ENCODE assay signal across 10 mouse cellular contexts in the genomic region with DNA sequence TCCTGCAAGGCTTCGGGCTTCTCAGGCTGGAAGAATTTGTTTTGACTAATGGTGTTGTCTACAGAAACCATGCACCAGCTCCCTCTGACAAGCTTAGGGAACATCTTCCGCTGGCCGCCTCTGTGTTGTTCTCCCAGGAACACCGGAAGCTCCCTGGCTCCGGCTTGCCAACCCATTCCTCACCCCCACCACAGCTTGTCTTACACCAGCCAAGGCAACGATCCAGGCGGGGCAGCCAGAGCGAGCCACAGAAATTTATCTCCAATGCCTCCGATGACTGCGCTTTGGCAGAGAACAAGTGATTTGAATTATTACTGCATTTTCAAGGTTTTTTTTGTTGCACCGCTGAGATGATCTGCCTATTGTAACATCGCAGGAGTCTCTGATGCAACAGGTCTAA.
DNase-seq lines count a peak whose midpoint lies in the region; ATAC-seq lines count a peak whose summit lies in the region.
"Had no signal": no experiment of that assay in that cellular context is flagged by ENCODE, and none has a peak within 500 bp of the region (broad histone marks: within the 10 kb centered on the region; RNA-seq: fewer than 3 reads in every experiment).

No protein-coding gene starts in this region.

- H3K9ac ChIP-seq in kidney, embryonic 15.5 days, result no peak overlapping the region

- H3K27ac ChIP-seq in kidney, embryonic 15.5 days, result no peak overlapping the region
- H3K27ac ChIP-seq: macrophage; stomach, postnatal 0 days had no signal

- H3K4me2 ChIP-seq in kidney, embryonic 15.5 days, result no peak overlapping the region

- 69% methylated on average over 12 of the region's 12 CpGs for WGBS in kidney, embryonic 15.5 days

- H3K4me1 ChIP-seq in kidney, embryonic 15.5 days, result peaks cover 17% of the 10 kb centered on the region

- DNase-seq in kidney, adult 18-20 months, result peak; percentile 21
- peak; percentile 15 for DNase-seq in R1 (ENCODE audit: low read depth, low spot score)
- DNase-seq in brain, adult 2 months (ENCODE audit: low read depth, low spot score), result peak; percentile 50
- peak; percentile 71 for DNase-seq in lung, postnatal 10 days
- no peak for DNase-seq in thymus, postnatal 36 days

- no peaks in the 10 kb centered on the region for H3K27me3 ChIP-seq in kidney, embryonic 15.5 days

- no peak overlapping the region for H3K4me3 ChIP-seq in kidney, embryonic 15.5 days (replicated peaks)

- H3K36me3 ChIP-seq in kidney, embryonic 15.5 days, result no peaks in the 10 kb centered on the region

- no peak for ATAC-seq in kidney, embryonic 15.5 days (replicated peaks; ENCODE audit: low FRiP score)
- no peak for ATAC-seq in megakaryocyte, adult 5-6 weeks (ENCODE audit: poor library complexity, severe bottlenecking)
- ATAC-seq in activated CD4-positive, CD25-positive, alpha-beta regulatory T cell, adult 4 months, result no peak

- H3K9me3 ChIP-seq in kidney, embryonic 15.5 days (replicated peaks), result no peaks in the 10 kb centered on the region

Comparison
In these comparisons a context has a peak if more than half of its experiments do, and no peak if none do; other contexts are left out.
1. DNase-seq: peak in kidney, adult 18-20 months (single experiment), R1 (single experiment), brain, adult 2 months (single experiment) and lung, postnatal 10 days (single experiment); none in thymus, postnatal 36 days (0 of 2).